Mouse (Mus musculus): ENCODE measurements around the gene Rcn3.

DNA sequence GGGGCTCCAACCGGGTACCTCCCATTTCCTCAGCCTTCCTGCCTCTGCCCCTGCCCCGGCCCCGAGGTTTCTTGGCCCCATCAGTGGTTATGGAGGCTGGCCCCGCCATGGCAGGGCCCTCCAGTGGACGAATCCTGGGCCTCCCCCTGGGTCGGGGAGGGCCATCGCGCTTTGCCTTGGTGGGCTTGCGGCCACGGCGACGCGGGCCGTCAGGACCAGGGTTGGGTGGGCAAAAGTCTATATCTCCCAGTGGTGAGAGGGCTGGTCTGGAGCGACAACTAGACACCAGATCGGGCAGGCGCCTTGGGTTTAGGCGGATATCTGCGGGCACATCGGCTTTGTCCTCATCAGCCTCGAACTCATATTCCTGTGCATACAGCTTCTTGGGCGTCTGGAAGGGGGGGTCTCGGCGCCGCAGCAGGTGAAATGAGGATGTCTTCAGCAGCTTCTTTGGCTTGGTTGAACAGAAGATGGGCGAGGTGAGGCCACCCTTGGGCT lies 45.1 kb downstream of the Rcn3 start:
- TF ChIP-seq CTCF (IDR thresholded peaks at IDR 0.05; ENCODE audit: low read depth) = no peak
- TF ChIP-seq EP300 (IDR thresholded peaks at IDR 0.05; ENCODE audit: low read depth) = no peak
